Mouse (Mus musculus) forebrain, embryonic 14.5 days (tissue): ENCODE results near the gene Glis2. TPM values are rescaled to one million over a fixed set of nuclear protein-coding genes. Genes with fewer than 3 reads are reported as not detected.

Experiments used
- ATAC-seq: fragments of 200-750 bp; cut with Nextera tagmentation; 2 replicates; pipeline ENCODE4 v1.8.0; 2017; ENCODE audit warnings: mild to moderate bottlenecking, moderate library complexity
- DNase-seq: peaks from one replicate; pipeline ENCODE4 v3.0.0-alpha.2; 2015; ENCODE audit warnings: low spot score
- H3K27ac ChIP-seq: fragments of 300-500 bp; sonication (generic); 2 replicates; pipeline ENCODE4 v1.5.1; 2014; ENCODE audit warnings: low read depth, mild to moderate bottlenecking, control low read depth, low read length, moderate library complexity
- H3K27me3 ChIP-seq: fragments of 300-500 bp; sonication (generic); replicated peaks from 2 replicates; pipeline ENCODE4 v1.6.1; 2014; ENCODE audit warnings: low read length, control low read depth, mixed read lengths; ENCODE audit not compliant: control insufficient read depth, insufficient read depth
- H3K36me3 ChIP-seq: fragments of 300-500 bp; sonication (generic); 2 replicates; pipeline ENCODE4 v1.6.1; 2014; ENCODE audit warnings: low read length, control low read depth; ENCODE audit not compliant: control insufficient read depth, insufficient read depth
- H3K4me1 ChIP-seq: fragments of 300-500 bp; sonication (generic); 2 replicates; pipeline ENCODE4 v1.6.1; 2014; ENCODE audit warnings: antibody characterized with exemption, low read length, control low read depth; ENCODE audit not compliant: control insufficient read depth, insufficient read depth
- H3K4me2 ChIP-seq: fragments of 300-500 bp; sonication (generic); 2 replicates; pipeline ENCODE4 v1.6.1; 2014; ENCODE audit warnings: mild to moderate bottlenecking, control low read depth, low read length
- H3K4me3 ChIP-seq: fragments of 300-500 bp; sonication (generic); 2 replicates; pipeline ENCODE4 v1.5.1; 2014; ENCODE audit warnings: low read depth, low read length, control low read depth
- H3K9ac ChIP-seq: fragments of 300-500 bp; sonication (generic); 2 replicates; pipeline ENCODE4 v1.6.1; 2014; ENCODE audit warnings: mild to moderate bottlenecking, low read length, control low read depth, moderate library complexity
- H3K9me3 ChIP-seq: fragments of 300-500 bp; sonication (generic); replicated peaks from 2 replicates; pipeline ENCODE4 v1.6.1; 2016; ENCODE audit warnings: low read length, control low read depth, mixed read lengths; ENCODE audit not compliant: control insufficient read depth
- WGBS: fragments of 180-500 bp; shearing (Covaris S2); extraction: QIAGEN DNeasy Blood & Tissue Kit; methylation state at CpG from one replicate; pipeline ENCODE4 v1.1.7; 2014; 5-methylcytosine and 5-hydroxymethylcytosine counted together
- polyA plus RNA-seq: library from polyadenylated mRNA; unstranded; fragments of >200 nt; fragmentation: Nextera tagmentation; extraction: Ambion mirVana; gene quantifications from 2 replicates; pipeline ENCODE4 v1.2.1, GENCODE M21; 2014

Glis2 gene
- polyA plus RNA-seq, 1 experiment from 2014 or later = 9.0 TPM

DNA sequence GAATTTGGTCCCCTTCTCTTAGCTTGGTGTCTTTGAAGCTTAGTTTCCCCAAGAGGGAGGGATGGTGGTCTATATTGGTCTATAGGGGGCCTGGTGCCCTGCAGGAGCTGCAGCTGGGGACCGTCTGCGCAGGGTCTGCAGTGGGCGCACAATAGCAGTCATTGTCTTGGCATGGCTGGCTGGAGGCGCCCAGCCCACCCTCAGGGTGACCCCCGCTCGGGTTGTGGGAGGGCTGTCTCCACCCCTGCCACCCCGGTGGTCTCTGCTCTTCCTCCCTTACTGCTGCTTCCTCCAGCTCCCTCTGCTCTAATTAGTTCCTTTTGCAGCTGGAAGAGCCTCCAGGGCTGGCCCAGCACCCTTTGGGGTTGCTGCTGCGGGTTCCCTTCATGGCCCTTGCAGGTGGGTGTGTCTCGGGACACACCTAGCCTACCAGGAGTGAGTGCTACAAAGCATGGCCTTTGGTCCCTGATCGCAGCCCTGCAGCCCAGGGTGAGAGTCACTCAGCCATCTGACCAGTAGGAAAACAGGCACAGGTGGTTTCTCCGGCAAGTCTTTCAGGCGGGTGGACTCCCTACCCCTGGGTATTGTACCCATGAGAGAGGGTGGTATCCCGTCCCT is 11.1 kb downstream of the Glis2 start:
- Histone ChIP-seq H3K4me2 (no peak overlapping the region), H3K27ac (peak overlapping the region; percentile 44; the same call in 1 of the 2 replicates)

DNA sequence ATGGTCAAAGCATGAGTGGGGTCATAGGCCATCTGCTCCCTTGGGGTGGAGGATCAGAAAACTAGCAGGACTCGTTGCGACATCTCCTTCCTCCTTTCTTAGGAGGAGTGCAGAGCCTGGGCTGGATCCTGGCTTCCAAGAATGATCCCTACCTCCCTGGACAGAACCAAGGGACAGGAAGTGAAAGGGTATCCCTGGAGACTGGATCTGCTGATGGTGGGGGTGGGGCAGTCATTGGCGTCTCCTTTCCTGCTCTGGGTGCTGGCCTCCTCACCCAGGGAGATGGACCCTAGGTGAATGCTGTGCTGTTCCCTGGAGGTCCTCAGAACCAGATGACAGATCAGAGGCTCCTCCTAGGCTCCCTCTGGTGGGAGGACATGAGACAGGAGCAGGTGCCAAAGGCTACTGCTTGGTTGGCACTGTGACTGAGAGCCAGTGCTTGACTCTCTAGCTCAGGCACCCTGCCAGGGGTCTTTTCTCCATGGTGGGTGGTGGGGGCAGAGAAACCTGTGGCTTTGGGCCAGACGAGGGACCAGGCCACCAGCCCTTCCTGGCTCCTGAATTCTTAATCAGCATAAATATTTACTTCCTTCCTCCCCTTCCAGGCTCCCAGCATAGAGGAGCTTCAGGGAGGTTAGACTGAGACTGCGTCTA is 12.0 kb downstream of the Glis2 start:
- 59% methylated on average over 5 of the region's 5 CpGs for WGBS
- Histone ChIP-seq H3K9me3 (no peaks in the 10 kb centered on the region), H3K27ac (no peak overlapping the region), H3K9ac (no peak overlapping the region), H3K27me3 (no peaks in the 10 kb centered on the region), H3K4me1 (peaks cover 26% of the 10 kb centered on the region), H3K36me3 (peaks cover 27% of the 10 kb centered on the region), H3K4me2 (no peak overlapping the region), H3K4me3 (no peak overlapping the region)
- ATAC-seq = no peak
- peak; percentile 49 for DNase-seq

More for the DNA sequence above, 11.1 kb downstream of the Glis2 start:
- Histone ChIP-seq H3K9ac (no peak overlapping the region), H3K9me3 (no peaks in the 10 kb centered on the region), H3K27me3 (no peaks in the 10 kb centered on the region), H3K36me3 (peaks cover 18% of the 10 kb centered on the region), H3K4me1 (peaks cover 26% of the 10 kb centered on the region), H3K4me3 (no peak overlapping the region)
- 50% methylated on average over 13 of the region's 13 CpGs for WGBS
- no peak for ATAC-seq
- DNase-seq = no peak

DNA sequence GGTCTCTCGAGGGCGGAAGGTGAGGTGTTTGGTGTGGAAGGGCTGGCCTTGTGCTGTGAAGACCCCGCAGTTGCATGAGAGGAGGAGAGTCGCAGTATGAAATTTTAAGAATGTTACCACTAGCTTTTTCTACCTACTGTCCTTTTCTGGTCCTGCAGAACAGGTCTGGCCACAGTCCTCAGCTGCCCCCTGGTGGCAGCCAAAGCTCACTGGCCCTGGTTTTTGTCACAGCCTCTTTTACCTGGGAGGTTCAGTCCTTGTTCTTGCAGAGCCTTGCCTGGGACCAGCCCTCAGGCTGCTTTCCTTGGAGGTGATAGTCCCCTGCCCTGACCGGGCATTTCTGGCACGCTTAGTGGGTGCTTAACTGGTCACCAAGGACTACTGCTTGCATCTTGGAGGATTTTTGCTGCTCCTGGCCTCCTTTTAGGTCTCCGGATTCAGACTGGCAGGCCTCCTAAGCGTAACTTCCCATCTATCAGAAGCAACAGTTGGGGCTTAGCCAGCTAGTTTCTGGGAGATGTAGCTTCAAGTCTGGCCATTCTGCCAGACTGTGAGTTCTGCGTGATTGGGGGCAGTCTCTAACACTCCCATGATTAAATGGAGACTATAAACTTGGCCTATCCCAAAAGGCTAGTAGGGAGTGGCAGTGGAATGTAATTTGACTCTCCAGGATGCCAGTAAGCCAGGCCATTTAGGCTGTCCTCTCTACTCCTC is 13.5 kb downstream of the Glis2 start:
- H3K4me2 ChIP-seq = no peak overlapping the region
- no peak overlapping the region for H3K4me3 ChIP-seq
- no peak overlapping the region for H3K9ac ChIP-seq
- peaks cover 17% of the 10 kb centered on the region for H3K4me1 ChIP-seq
- peak; percentile 70 for ATAC-seq
- no peaks in the 10 kb centered on the region for H3K27me3 ChIP-seq
- no peak overlapping the region for H3K27ac ChIP-seq
- peaks cover 40% of the 10 kb centered on the region for H3K36me3 ChIP-seq
- H3K9me3 ChIP-seq = no peaks in the 10 kb centered on the region
- WGBS = 58% methylated on average over 9 of the region's 9 CpGs
- DNase-seq = peak; percentile 85

DNA sequence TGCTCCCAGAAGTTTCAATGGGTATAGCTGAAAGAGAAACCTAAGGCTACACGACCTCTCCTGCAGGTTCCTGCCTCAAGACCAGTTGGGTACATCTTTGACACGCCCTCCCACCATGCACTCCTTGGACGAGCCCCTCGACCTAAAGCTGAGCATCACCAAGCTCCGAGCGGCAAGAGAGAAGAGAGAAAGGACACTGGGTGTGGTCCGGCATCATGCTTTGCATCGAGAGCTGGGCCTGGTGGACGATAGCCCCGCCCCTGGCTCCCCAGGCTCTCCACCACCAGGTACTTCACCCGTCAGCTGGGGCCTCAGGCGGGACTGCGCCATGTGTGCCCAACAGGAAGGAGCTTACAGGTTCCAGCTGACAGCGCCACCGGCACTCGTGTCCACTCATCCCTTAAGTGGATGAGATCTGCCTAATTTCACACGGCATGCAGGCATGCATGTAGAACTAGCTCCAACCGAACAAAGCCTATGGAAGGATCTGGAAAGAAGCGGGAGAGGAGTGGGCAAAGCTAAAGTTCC is 14.1 kb downstream of the Glis2 start:
- WGBS = 90% methylated on average over 19 of the region's 19 CpGs
- H3K27ac ChIP-seq = no peak overlapping the region

DNA sequence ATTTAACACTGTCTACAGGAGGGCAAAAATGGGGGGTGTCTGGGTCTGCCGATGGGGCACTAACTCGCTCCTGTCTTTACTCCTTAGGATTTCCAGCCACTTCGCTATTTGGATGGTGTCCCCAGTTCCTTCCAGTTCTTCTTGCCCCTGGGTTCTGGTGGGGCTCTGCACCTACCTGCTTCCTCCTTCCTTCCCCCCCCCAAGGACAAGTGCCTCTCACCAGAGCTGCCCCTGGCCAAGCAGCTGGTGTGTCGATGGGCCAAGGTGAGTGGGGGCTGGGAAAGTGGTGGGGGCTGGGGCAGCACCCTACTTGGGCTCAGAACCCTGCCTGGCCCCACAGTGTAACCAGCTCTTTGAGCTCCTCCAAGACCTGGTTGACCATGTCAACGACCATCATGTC is 16.7 kb downstream of the Glis2 start:
- Histone ChIP-seq H3K4me1 (peaks cover 5% of the 10 kb centered on the region), H3K4me2 (no peak overlapping the region), H3K9ac (no peak overlapping the region), H3K27me3 (no peaks in the 10 kb centered on the region), H3K36me3 (peaks cover 72% of the 10 kb centered on the region), H3K27ac (no peak overlapping the region), H3K9me3 (no peaks in the 10 kb centered on the region), H3K4me3 (no peak overlapping the region)
- DNase-seq (no peak), ATAC-seq (no peak)
- WGBS = 86% methylated on average over 5 of the region's 5 CpGs

More for the DNA sequence above, 14.1 kb downstream of the Glis2 start:
- DNase-seq (no peak), ATAC-seq (no peak)
- Histone ChIP-seq H3K4me2 (no peak overlapping the region), H3K4me1 (peaks cover 15% of the 10 kb centered on the region), H3K9me3 (no peaks in the 10 kb centered on the region), H3K4me3 (no peak overlapping the region), H3K27me3 (no peaks in the 10 kb centered on the region), H3K9ac (no peak overlapping the region), H3K36me3 (peaks cover 46% of the 10 kb centered on the region)

DNA sequence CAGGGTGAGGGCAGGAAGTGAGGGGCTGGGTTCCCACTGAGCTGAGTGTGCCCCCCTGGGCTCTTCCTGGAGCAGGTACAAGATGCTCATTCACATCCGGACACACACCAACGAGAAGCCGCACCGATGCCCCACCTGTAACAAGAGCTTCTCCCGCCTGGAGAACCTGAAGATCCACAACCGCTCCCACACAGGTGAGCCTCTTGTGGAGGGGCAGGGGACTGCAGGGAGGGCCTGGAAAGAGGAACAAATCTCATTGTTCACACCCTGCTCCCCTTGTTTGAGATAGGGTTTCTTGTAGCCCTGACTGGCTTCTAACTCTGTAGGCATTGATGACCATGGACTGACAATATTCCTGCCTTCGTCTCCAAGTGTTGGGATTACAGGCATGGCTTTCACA is 17.2 kb downstream of the Glis2 start:
- 92% methylated on average over 7 of the region's 7 CpGs for WGBS
- no peak overlapping the region for H3K4me2 ChIP-seq
- peaks cover 77% of the 10 kb centered on the region for H3K36me3 ChIP-seq

DNA sequence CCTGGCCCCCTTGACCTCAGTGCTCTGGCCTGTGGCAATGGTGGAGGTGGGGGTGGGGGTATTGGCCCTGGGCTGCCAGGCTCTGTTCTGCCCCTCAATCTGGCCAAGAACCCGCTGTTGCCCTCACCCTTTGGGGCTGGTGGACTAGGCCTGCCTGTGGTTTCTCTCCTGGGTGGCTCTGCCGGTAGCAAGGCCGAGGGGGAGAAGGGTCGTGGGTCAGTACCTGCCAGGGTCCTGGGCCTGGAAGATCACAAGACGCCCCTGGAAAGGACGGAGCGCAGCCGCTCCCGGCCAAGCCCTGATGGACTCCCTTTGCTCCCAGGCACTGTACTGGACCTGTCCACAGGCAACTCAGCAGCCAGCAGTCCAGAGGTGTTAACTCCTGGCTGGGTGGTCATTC is 19.2 kb downstream of the Glis2 start:
- no peak overlapping the region for H3K4me2 ChIP-seq
- 96% methylated on average over 9 of the region's 9 CpGs for WGBS
- no peak for DNase-seq
- no peak overlapping the region for H3K27ac ChIP-seq
- no peaks in the 10 kb centered on the region for H3K9me3 ChIP-seq
- no peaks in the 10 kb centered on the region for H3K4me1 ChIP-seq
- H3K36me3 ChIP-seq = peaks cover 81% of the 10 kb centered on the region
- ATAC-seq = no peak
- H3K4me3 ChIP-seq = no peak overlapping the region
- H3K27me3 ChIP-seq = no peaks in the 10 kb centered on the region
- no peak overlapping the region for H3K9ac ChIP-seq

More for the DNA sequence above, 17.2 kb downstream of the Glis2 start:
- Histone ChIP-seq H3K27ac (no peak overlapping the region), H3K9me3 (no peaks in the 10 kb centered on the region), H3K4me3 (no peak overlapping the region), H3K9ac (no peak overlapping the region), H3K4me1 (peaks cover under 1% of the 10 kb centered on the region; the same call in 1 of the 2 replicates), H3K27me3 (no peaks in the 10 kb centered on the region)
- DNase-seq (no peak), ATAC-seq (no peak)

DNA sequence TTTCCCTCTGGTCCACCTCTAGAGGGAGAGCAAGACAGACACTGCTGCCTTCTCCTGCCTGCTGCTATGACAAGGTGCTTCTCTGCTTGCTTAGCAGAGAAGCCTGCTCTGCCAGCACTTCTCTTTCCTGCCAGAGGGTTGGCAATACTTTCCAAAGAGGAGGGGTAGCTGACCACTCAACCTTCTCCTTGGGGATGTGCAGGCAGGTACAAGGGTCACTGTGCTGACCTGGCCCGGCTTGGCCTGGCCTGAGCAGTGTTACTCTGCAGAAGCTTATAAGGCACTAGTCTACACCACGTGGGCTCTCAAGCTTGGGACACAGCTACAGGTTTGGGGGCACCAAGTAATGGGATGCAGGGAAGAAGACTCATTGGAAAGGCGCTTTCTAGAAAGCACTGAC is 20.1 kb downstream of the Glis2 start:
- no peak for DNase-seq
- 85% methylated on average over 3 of the region's 3 CpGs for WGBS
- no peaks in the 10 kb centered on the region for H3K4me1 ChIP-seq
- H3K9me3 ChIP-seq = no peaks in the 10 kb centered on the region
- H3K27me3 ChIP-seq = no peaks in the 10 kb centered on the region
- no peak for ATAC-seq
- H3K27ac ChIP-seq = no peak overlapping the region
- H3K4me3 ChIP-seq = no peak overlapping the region
- peaks cover 81% of the 10 kb centered on the region for H3K36me3 ChIP-seq
- no peak overlapping the region for H3K4me2 ChIP-seq
- no peak overlapping the region for H3K9ac ChIP-seq
